Mouse (Mus musculus) kidney, postnatal 25 days (tissue): ENCODE results near the gene Zfp735.

Experiments
- DNase-seq, 2 experiments: peaks; one replicate each; pipeline ENCODE4 v3.0.0; 2021; ENCODE audit warnings: mixed read lengths in 2 of 2

Gene Zfp735

GRCm38 (mm10) chr11:73688478-73688877, at the start of gene Zfp735:
TSS of gene Zfp735 (plus strand) at chr11:73688778.
- no peak for DNase-seq

GRCm38 (mm10) chr11:73759115-73759514, 70.5 kb downstream of the Zfp735 start:
- DNase-seq, result no peak
